Mouse (Mus musculus) brain, embryonic 14.5 days (tissue): ENCODE measurements around the gene Slc39a11.

Experiments used
- CTCF ChIP-seq: fragments of 200-500 bp; IDR thresholded peaks from 2 replicates; pipeline ENCODE4 v1.5.1; 2012; ENCODE audit warnings: inconsistent platforms, mild to moderate bottlenecking, moderate library complexity, borderline replicate concordance; ENCODE audit not compliant: insufficient read depth, insufficient read length; ENCODE audit errors: extremely low read depth
- POLR2A ChIP-seq: fragments of 200-500 bp; IDR thresholded peaks from 2 replicates; pipeline ENCODE4 v1.6.1; 2012; ENCODE audit warnings: mild to moderate bottlenecking, inconsistent platforms, borderline replicate concordance; ENCODE audit not compliant: poor library complexity, insufficient read depth, insufficient read length, severe bottlenecking; ENCODE audit errors: extremely low read depth

- TF ChIP-seq CTCF (peak; percentile 89), POLR2A (no peak)
Observed at GRCm38 (mm10) chr11:113611664-113612611, 37.9 kb downstream of the Slc39a11 start.
